9 mouse cellular contexts compared by ENCODE assay signal in the genomic region with DNA sequence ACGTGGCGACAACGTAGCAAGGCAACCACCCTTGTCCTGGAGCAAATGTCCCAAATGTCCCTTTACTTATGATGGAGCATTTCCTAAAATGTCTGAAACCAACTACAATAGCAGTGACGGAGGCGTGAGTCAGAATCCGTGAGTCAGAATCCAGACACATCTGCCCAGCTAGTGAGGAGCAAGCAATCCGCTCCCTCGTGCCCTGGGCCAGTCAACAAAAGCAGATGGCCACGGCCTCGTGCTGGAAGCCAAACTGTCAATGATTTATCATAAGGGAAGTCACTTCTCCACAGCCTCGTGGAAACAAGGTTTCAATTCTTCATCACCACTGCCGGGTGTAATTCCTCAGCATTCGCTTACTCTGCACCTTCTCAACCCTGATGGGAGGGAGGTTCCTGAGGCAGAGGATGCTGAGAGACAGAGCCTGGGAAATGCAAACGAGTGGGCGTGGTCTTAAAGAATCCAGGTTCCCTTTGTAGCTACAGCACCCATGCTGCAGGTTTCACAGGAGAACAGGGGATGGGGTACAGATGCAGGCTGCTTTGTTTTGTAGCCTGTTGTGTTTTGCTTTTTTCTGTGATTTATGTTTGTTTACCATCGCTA.
DNase-seq lines count a peak whose midpoint lies in the region; ATAC-seq lines count a peak whose summit lies in the region.
"Had no signal": no experiment of that assay in that cellular context is flagged by ENCODE, and none has a peak within 500 bp of the region (broad histone marks: within the 10 kb centered on the region; RNA-seq: fewer than 3 reads in every experiment).

No protein-coding gene starts in this region.

- peaks cover 15% of the 10 kb centered on the region for H3K36me3 ChIP-seq in forebrain, embryonic 14.5 days (ENCODE audit: control insufficient read depth, insufficient read depth, low read length)
- H3K36me3 ChIP-seq in forebrain, embryonic 12.5 days (replicated peaks): peaks cover 7% of the 10 kb centered on the region; the same call in 1 of the 2 replicates
- 0 out of 2 replicates have a peak, but pooled peaks cover 2% of the 10 kb centered on the region for H3K36me3 ChIP-seq in midbrain, embryonic 11.5 days (ENCODE audit: control insufficient read depth, insufficient read depth, low read length)
- peaks cover 39% of the 10 kb centered on the region for H3K36me3 ChIP-seq in midbrain, embryonic 10.5 days
- H3K36me3 ChIP-seq in neural tube, embryonic 13.5 days: peaks cover 18% of the 10 kb centered on the region
- H3K36me3 ChIP-seq in forebrain, embryonic 11.5 days (ENCODE audit: control insufficient read depth, insufficient read depth, low read length): no peaks in the 10 kb centered on the region

- WGBS in forebrain, embryonic 14.5 days: 63% methylated on average over 16 of the region's 16 CpGs
- WGBS in forebrain, embryonic 12.5 days: 58% methylated on average over 16 of the region's 16 CpGs
- WGBS in midbrain, embryonic 11.5 days: 61% methylated on average over 16 of the region's 16 CpGs
- 61% methylated on average over 16 of the region's 16 CpGs for WGBS in midbrain, embryonic 10.5 days
- WGBS in neural tube, embryonic 13.5 days: 47% methylated on average over 16 of the region's 16 CpGs
- 62% methylated on average over 16 of the region's 16 CpGs for WGBS in forebrain, embryonic 11.5 days

- H3K9ac ChIP-seq in forebrain, embryonic 14.5 days (ENCODE audit: low read length): no peak overlapping the region
- H3K9ac ChIP-seq in forebrain, embryonic 12.5 days: no peak overlapping the region
- H3K9ac ChIP-seq in midbrain, embryonic 11.5 days (ENCODE audit: low read length): no peak overlapping the region
- H3K9ac ChIP-seq in neural tube, embryonic 13.5 days: no peak overlapping the region
- H3K9ac ChIP-seq in forebrain, embryonic 11.5 days (ENCODE audit: low read length): no peak overlapping the region

- H3K27ac ChIP-seq in forebrain, embryonic 14.5 days (ENCODE audit: low read depth, low read length): no peak overlapping the region
- H3K27ac ChIP-seq in forebrain, embryonic 12.5 days: no peak overlapping the region
- no peak overlapping the region for H3K27ac ChIP-seq in midbrain, embryonic 11.5 days (ENCODE audit: low read depth, low read length)
- H3K27ac ChIP-seq in midbrain, embryonic 10.5 days (replicated peaks): no peak overlapping the region
- no peak overlapping the region for H3K27ac ChIP-seq in neural tube, embryonic 13.5 days (replicated peaks)
- no peak overlapping the region for H3K27ac ChIP-seq in forebrain, embryonic 11.5 days (ENCODE audit: low read depth, low read length)

- no peak overlapping the region for H3K4me3 ChIP-seq in forebrain, embryonic 14.5 days (ENCODE audit: low read depth, low read length)
- H3K4me3 ChIP-seq in forebrain, embryonic 12.5 days (replicated peaks): no peak overlapping the region
- H3K4me3 ChIP-seq in midbrain, embryonic 11.5 days (ENCODE audit: low read depth, low read length): no peak overlapping the region
- H3K4me3 ChIP-seq in midbrain, embryonic 10.5 days: no peak overlapping the region
- H3K4me3 ChIP-seq in neural tube, embryonic 13.5 days: no peak overlapping the region
- H3K4me3 ChIP-seq in forebrain, embryonic 11.5 days (ENCODE audit: low read depth, low read length): no peak overlapping the region

- no peak overlapping the region for H3K4me2 ChIP-seq in forebrain, embryonic 14.5 days (ENCODE audit: low read length)
- H3K4me2 ChIP-seq in forebrain, embryonic 12.5 days: no peak overlapping the region
- no peak overlapping the region for H3K4me2 ChIP-seq in midbrain, embryonic 11.5 days
- no peak overlapping the region for H3K4me2 ChIP-seq in neural tube, embryonic 13.5 days
- H3K4me2 ChIP-seq in forebrain, embryonic 11.5 days (ENCODE audit: low read depth, low read length, severe bottlenecking): no peak overlapping the region

- H3K27me3 ChIP-seq in forebrain, embryonic 14.5 days (replicated peaks; ENCODE audit: control insufficient read depth, insufficient read depth, low read length): no peaks in the 10 kb centered on the region
- H3K27me3 ChIP-seq in forebrain, embryonic 12.5 days: no peaks in the 10 kb centered on the region
- no peaks in the 10 kb centered on the region for H3K27me3 ChIP-seq in midbrain, embryonic 11.5 days (ENCODE audit: control insufficient read depth, insufficient read depth, low read length)
- no peaks in the 10 kb centered on the region for H3K27me3 ChIP-seq in midbrain, embryonic 10.5 days (ENCODE audit: low read depth, poor library complexity, severe bottlenecking)
- no peaks in the 10 kb centered on the region for H3K27me3 ChIP-seq in neural tube, embryonic 13.5 days
- no peaks in the 10 kb centered on the region for H3K27me3 ChIP-seq in forebrain, embryonic 11.5 days (ENCODE audit: control insufficient read depth, insufficient read depth, low read length)

- no peaks in the 10 kb centered on the region for H3K4me1 ChIP-seq in forebrain, embryonic 14.5 days (ENCODE audit: control insufficient read depth, insufficient read depth, low read length)
- peaks cover 6% of the 10 kb centered on the region; the same call in 1 of the 2 replicates for H3K4me1 ChIP-seq in forebrain, embryonic 12.5 days
- H3K4me1 ChIP-seq in midbrain, embryonic 11.5 days (ENCODE audit: control insufficient read depth, insufficient read depth, low read length): no peaks in the 10 kb centered on the region
- peaks cover 3% of the 10 kb centered on the region; the same call in 1 of the 2 replicates for H3K4me1 ChIP-seq in midbrain, embryonic 10.5 days
- H3K4me1 ChIP-seq in neural tube, embryonic 13.5 days (replicated peaks): no peaks in the 10 kb centered on the region
- H3K4me1 ChIP-seq in forebrain, embryonic 11.5 days (replicated peaks; ENCODE audit: control insufficient read depth, insufficient read depth, low read length): no peaks in the 10 kb centered on the region

- ATAC-seq in forebrain, embryonic 14.5 days: no peak
- no peak for ATAC-seq in forebrain, embryonic 12.5 days (ENCODE audit: low FRiP score)
- ATAC-seq in midbrain, embryonic 11.5 days (ENCODE audit: low FRiP score): 0 out of 2 replicates have a peak, but pooled peaks have one; percentile 44
- ATAC-seq in common myeloid progenitor, adult 5-6 weeks (replicated peaks; ENCODE audit: low read depth, poor library complexity, severe bottlenecking): 0 out of 2 replicates have a peak, but pooled peaks have one; percentile 10
- ATAC-seq in neural tube, embryonic 13.5 days (ENCODE audit: low read depth): peak; percentile 36; the same call in 1 of the 2 replicates
- ATAC-seq in forebrain, embryonic 11.5 days (replicated peaks; ENCODE audit: low FRiP score): no peak

- no peaks in the 10 kb centered on the region for H3K9me3 ChIP-seq in forebrain, embryonic 14.5 days (replicated peaks; ENCODE audit: control insufficient read depth, low read length)
- H3K9me3 ChIP-seq in forebrain, embryonic 12.5 days: no peaks in the 10 kb centered on the region
- H3K9me3 ChIP-seq in midbrain, embryonic 11.5 days (ENCODE audit: control insufficient read depth, low read length): no peaks in the 10 kb centered on the region
- H3K9me3 ChIP-seq in midbrain, embryonic 10.5 days (replicated peaks): no peaks in the 10 kb centered on the region
- no peaks in the 10 kb centered on the region for H3K9me3 ChIP-seq in neural tube, embryonic 13.5 days
- no peaks in the 10 kb centered on the region for H3K9me3 ChIP-seq in forebrain, embryonic 11.5 days (ENCODE audit: control insufficient read depth, low read length)

- DNase-seq in forebrain, embryonic 14.5 days (ENCODE audit: low spot score): peak; percentile 25
- no peak for DNase-seq in midbrain, embryonic 11.5 days (ENCODE audit: low spot score, missing footprints)
- no peak for DNase-seq in midbrain, embryonic 10.5 days (ENCODE audit: low spot score)
- no peak for DNase-seq in heart, postnatal 10 days
- no peak for DNase-seq in forebrain, embryonic 11.5 days (ENCODE audit: low spot score)
- DNase-seq: cerebellum, adult 18-20 months had no signal

- intact Hi-C loops in heart, postnatal 10 days (cut with DNase I): no loop called here

Comparison
In these comparisons a context has a peak if more than half of its experiments do, and no peak if none do; other contexts are left out.
1. ATAC-seq: peak in midbrain, embryonic 11.5 days (single experiment), common myeloid progenitor, adult 5-6 weeks (single experiment) and neural tube, embryonic 13.5 days (single experiment); none in forebrain, embryonic 14.5 days (single experiment), forebrain, embryonic 12.5 days (single experiment) and forebrain, embryonic 11.5 days (single experiment).